Mouse (Mus musculus) heart, embryonic 13.5 days (tissue): ENCODE data around the gene Kif3b. TPM values are rescaled to one million over a fixed set of nuclear protein-coding genes. Genes with fewer than 3 reads are reported as not detected.
"Not testable (repeated sequence)": the region's sequence is repeated elsewhere in the genome, so short reads cannot be mapped to it uniquely, and the experiment has no call there.

Experiments used
- ATAC-seq: fragments of 200-750 bp; cut with Nextera tagmentation; 2 replicates; pipeline ENCODE4 v1.8.0; 2017; ENCODE audit warnings: moderate TSS enrichment; ENCODE audit not compliant: insufficient number of reproducible peaks, low FRiP score, low TSS enrichment; ENCODE audit errors: extremely low read depth
- H3K27ac ChIP-seq: fragments of 300-500 bp; sonication (generic); replicated peaks from 2 replicates; pipeline ENCODE4 v1.5.1; 2015; ENCODE audit warnings: moderate library complexity, mild to moderate bottlenecking, inconsistent platforms
- H3K27me3 ChIP-seq: fragments of 300-500 bp; sonication (generic); replicated peaks from 2 replicates; pipeline ENCODE4 v1.6.1; 2015; ENCODE audit warnings: mild to moderate bottlenecking, inconsistent platforms
- H3K36me3 ChIP-seq: fragments of 300-500 bp; sonication (generic); 2 replicates; pipeline ENCODE4 v1.6.1; 2015; ENCODE audit warnings: mild to moderate bottlenecking, inconsistent platforms
- H3K4me1 ChIP-seq: fragments of 300-500 bp; sonication (generic); 2 replicates; pipeline ENCODE4 v1.6.1; 2015; ENCODE audit warnings: inconsistent platforms
- H3K4me2 ChIP-seq: fragments of 300-500 bp; sonication (generic); 2 replicates; pipeline ENCODE4 v1.6.1; 2015; ENCODE audit warnings: inconsistent platforms, mild to moderate bottlenecking, moderate library complexity
- H3K4me3 ChIP-seq: fragments of 300-500 bp; sonication (generic); 2 replicates; pipeline ENCODE4 v1.5.1; 2015; ENCODE audit warnings: moderate library complexity, mild to moderate bottlenecking, inconsistent platforms
- H3K9ac ChIP-seq: fragments of 300-500 bp; sonication (generic); 2 replicates; pipeline ENCODE4 v1.6.1; 2015; ENCODE audit warnings: inconsistent platforms, mild to moderate bottlenecking, moderate library complexity
- H3K9me3 ChIP-seq: fragments of 300-500 bp; sonication (generic); 2 replicates; pipeline ENCODE4 v1.6.1; 2016; ENCODE audit warnings: inconsistent platforms
- WGBS: fragments of 180-500 bp; shearing (Covaris S2); methylation state at CpG from one replicate; pipeline ENCODE4 v1.1.7; 2015; ENCODE audit warnings: mixed read lengths; 5-methylcytosine and 5-hydroxymethylcytosine counted together
- polyA plus RNA-seq: library from polyadenylated mRNA; unstranded; fragments of >200 nt; fragmentation: Nextera tagmentation; extraction: Ambion mirVana; gene quantifications from 2 replicates; pipeline ENCODE4 v1.2.1, GENCODE M21; 2015

The Kif3b gene
- polyA plus RNA-seq = 4.0 and 4.8 TPM in 2 replicates

DNA sequence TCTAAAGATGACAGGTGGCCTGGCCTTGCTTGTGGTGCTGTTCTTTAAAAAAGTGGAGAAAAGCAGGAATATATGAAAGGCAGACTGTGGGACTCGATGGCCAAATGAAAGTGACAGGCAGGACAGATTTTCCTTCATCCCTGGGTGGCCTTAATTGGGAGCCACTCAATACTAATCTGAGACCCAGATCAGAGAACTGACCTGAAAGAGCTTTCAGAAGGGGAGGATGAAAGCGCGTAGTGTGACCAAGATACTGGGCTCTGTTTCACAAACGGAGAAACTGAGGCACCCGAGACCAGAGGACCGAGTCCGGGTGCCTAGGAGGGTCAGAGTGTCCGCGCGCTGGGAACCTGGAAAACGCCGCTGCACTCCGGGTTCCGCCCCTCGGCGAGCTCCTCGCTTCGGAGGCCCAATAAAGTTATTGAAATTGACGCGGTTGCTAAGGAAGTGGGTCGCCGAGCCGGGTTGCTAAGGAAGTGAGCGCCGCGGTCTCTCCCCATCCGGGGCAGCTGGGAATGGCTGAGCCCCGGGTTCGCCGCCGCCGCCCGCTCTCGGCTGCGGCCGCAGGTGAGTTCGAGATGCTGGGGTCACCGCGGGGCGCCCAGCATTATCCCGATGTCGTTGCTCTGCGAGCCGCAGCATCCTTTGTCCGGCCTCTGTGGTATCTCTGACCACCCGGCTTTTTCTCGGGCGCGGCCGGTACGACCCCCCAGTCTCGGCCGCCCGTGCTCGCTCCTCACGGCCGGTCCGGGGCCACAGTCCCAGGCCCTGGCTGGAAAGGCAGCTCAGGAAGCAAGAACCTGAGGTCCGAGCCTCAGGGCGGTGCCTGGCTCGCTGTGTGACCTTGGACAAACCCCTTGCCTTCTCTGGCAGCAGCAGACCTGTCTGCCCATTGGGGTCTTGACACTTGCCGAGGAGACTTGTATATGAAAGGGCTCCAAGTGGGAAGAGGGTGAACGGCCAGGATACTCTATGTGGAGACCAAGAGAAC, at the start of gene Kif3b:
Kif3b (plus strand) TSS at position 476 of the 991 bp plus-strand sequence.
- WGBS = under 1% methylated on average over 63 of the region's 63 CpGs
- peak within 1 kb of the TSS; percentile 86 for H3K4me3 ChIP-seq
- 0 out of 2 replicates have a peak within 1 kb of the TSS, but pooled peaks have one; percentile 2 for H3K27ac ChIP-seq
- peaks cover 26% of the 10 kb centered on the region for H3K4me1 ChIP-seq
- ATAC-seq = peak; percentile 46; the same call in 1 of the 2 replicates
- H3K36me3 ChIP-seq = 0 out of 2 replicates have a peak, but pooled peaks cover 4% of the 10 kb centered on the region
- H3K27me3 ChIP-seq = no peaks in the 10 kb centered on the region
- peak within 1 kb of the TSS; percentile 96 for H3K4me2 ChIP-seq
- no peaks in the 10 kb centered on the region for H3K9me3 ChIP-seq
- peak within 1 kb of the TSS; percentile 95 for H3K9ac ChIP-seq

GRCm38 (mm10) chr2:153242156-153242555, 49.1 kb upstream of the Kif3b start:
- WGBS = 62% methylated on average over 6 of the region's 6 CpGs
- H3K9me3 ChIP-seq = no peaks in the 10 kb centered on the region
- H3K27me3 ChIP-seq = no peaks in the 10 kb centered on the region
- H3K4me2 ChIP-seq = peak overlapping the region; percentile 95
- peaks cover 40% of the 10 kb centered on the region for H3K4me1 ChIP-seq
- ATAC-seq = no peak
- H3K36me3 ChIP-seq = peaks cover 38% of the 10 kb centered on the region
- no peak overlapping the region for H3K27ac ChIP-seq
- peak overlapping the region; percentile 98 for H3K4me3 ChIP-seq
- peak overlapping the region; percentile 99 for H3K9ac ChIP-seq

DNA sequence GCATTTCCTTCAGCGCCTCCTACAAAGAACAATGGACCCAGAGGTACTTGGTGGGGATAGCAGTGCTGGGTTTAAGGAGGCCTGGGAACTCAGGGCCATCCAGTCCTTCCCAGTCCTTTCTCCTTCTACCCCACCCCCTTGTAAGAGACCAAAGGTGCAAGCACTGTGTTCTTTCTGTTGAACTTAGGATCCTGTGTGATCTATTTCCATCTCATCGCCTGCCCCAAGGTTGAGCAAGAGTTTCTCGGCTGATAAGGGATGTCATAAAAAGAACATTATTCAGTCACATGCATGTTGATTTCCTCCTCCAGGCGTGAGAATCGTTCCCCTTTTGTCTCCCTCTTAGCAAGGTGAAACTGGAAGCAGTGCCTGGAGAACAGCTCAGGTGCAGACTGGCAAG, 41.5 kb upstream of the Kif3b start:
- H3K4me2 ChIP-seq = no peak overlapping the region
- no peaks in the 10 kb centered on the region for H3K4me1 ChIP-seq
- WGBS = 84% methylated on average over 5 of the region's 5 CpGs
- ATAC-seq = no peak
- no peak overlapping the region for H3K9ac ChIP-seq
- H3K36me3 ChIP-seq = peaks cover 83% of the 10 kb centered on the region
- H3K9me3 ChIP-seq = no peaks in the 10 kb centered on the region
- no peak overlapping the region for H3K27ac ChIP-seq
- no peak overlapping the region for H3K4me3 ChIP-seq
- no peaks in the 10 kb centered on the region for H3K27me3 ChIP-seq

GRCm38 (mm10) chr2:153256604-153257003, 34.6 kb upstream of the Kif3b start:
- H3K4me3 ChIP-seq = no peak overlapping the region
- WGBS = 74% methylated on average over 2 of the region's 2 CpGs
- H3K36me3 ChIP-seq = peaks cover 50% of the 10 kb centered on the region
- H3K27ac ChIP-seq = no peak overlapping the region
- H3K27me3 ChIP-seq = no peaks in the 10 kb centered on the region
- H3K9ac ChIP-seq = no peak overlapping the region
- no peaks in the 10 kb centered on the region for H3K9me3 ChIP-seq
- no peak for ATAC-seq
- peaks cover 26% of the 10 kb centered on the region for H3K4me1 ChIP-seq
- H3K4me2 ChIP-seq = no peak overlapping the region

- no peaks in the 10 kb centered on the region for H3K27me3 ChIP-seq
- WGBS = 49% methylated on average over 12 of the region's 12 CpGs
- H3K9ac ChIP-seq = 0 out of 2 replicates have a peak overlapping the region, but pooled peaks have one; percentile 10
- peaks cover 50% of the 10 kb centered on the region for H3K36me3 ChIP-seq
- ATAC-seq = no peak
- H3K4me2 ChIP-seq = no peak overlapping the region
- no peak overlapping the region for H3K4me3 ChIP-seq
- no peaks in the 10 kb centered on the region for H3K9me3 ChIP-seq
- no peak overlapping the region for H3K27ac ChIP-seq
- peaks cover 26% of the 10 kb centered on the region for H3K4me1 ChIP-seq
Observed at GRCm38 (mm10) chr2:153259030-153259863, 32.0 kb upstream of the Kif3b start.

- 29% methylated on average over 3 of the region's 3 CpGs for WGBS
Observed at GRCm38 (mm10) chr2:153259864-153260674, 31.1 kb upstream of the Kif3b start.

GRCm38 (mm10) chr2:153263053-153263452, 28.2 kb upstream of the Kif3b start:
- Histone ChIP-seq H3K4me3 (no peak overlapping the region), H3K36me3 (peaks cover 75% of the 10 kb centered on the region), H3K27me3 (no peaks in the 10 kb centered on the region), H3K9me3 (no peaks in the 10 kb centered on the region), H3K27ac (no peak overlapping the region), H3K4me2 (no peak overlapping the region), H3K4me1 (peaks cover 23% of the 10 kb centered on the region), H3K9ac (no peak overlapping the region)
- 80% methylated on average over 7 of the region's 7 CpGs for WGBS
- no peak for ATAC-seq

More at GRCm38 (mm10) chr2:153259864-153260674, 31.1 kb upstream of the Kif3b start:
- Histone ChIP-seq H3K4me2 (no peak overlapping the region), H3K27ac (no peak overlapping the region), H3K4me3 (no peak overlapping the region), H3K27me3 (no peaks in the 10 kb centered on the region), H3K36me3 (peaks cover 52% of the 10 kb centered on the region), H3K9me3 (no peaks in the 10 kb centered on the region), H3K9ac (no peak overlapping the region), H3K4me1 (peaks cover 26% of the 10 kb centered on the region)
- no peak for ATAC-seq

- no peak overlapping the region for H3K4me2 ChIP-seq
Observed at GRCm38 (mm10) chr2:153267331-153267730, 23.9 kb upstream of the Kif3b start.

GRCm38 (mm10) chr2:153270231-153270915, 20.8 kb upstream of the Kif3b start:
- H3K4me2 ChIP-seq, ATAC-seq, H3K9me3 ChIP-seq, H3K27ac ChIP-seq, H3K9ac ChIP-seq, H3K4me1 ChIP-seq, H3K27me3 ChIP-seq, H3K4me3 ChIP-seq: not testable (repeated sequence)
- peaks cover 21% of the 10 kb centered on the region for H3K36me3 ChIP-seq
- 52% methylated on average over 8 of the region's 8 CpGs for WGBS

More at GRCm38 (mm10) chr2:153267331-153267730, 23.9 kb upstream of the Kif3b start:
- ATAC-seq = no peak
- no peaks in the 10 kb centered on the region for H3K4me1 ChIP-seq
- H3K9ac ChIP-seq = no peak overlapping the region
- H3K27me3 ChIP-seq = no peaks in the 10 kb centered on the region
- peaks cover 49% of the 10 kb centered on the region for H3K36me3 ChIP-seq
- 67% methylated on average over 2 of the region's 2 CpGs for WGBS
- no peaks in the 10 kb centered on the region for H3K9me3 ChIP-seq
- no peak overlapping the region for H3K27ac ChIP-seq
- no peak overlapping the region for H3K4me3 ChIP-seq

DNA sequence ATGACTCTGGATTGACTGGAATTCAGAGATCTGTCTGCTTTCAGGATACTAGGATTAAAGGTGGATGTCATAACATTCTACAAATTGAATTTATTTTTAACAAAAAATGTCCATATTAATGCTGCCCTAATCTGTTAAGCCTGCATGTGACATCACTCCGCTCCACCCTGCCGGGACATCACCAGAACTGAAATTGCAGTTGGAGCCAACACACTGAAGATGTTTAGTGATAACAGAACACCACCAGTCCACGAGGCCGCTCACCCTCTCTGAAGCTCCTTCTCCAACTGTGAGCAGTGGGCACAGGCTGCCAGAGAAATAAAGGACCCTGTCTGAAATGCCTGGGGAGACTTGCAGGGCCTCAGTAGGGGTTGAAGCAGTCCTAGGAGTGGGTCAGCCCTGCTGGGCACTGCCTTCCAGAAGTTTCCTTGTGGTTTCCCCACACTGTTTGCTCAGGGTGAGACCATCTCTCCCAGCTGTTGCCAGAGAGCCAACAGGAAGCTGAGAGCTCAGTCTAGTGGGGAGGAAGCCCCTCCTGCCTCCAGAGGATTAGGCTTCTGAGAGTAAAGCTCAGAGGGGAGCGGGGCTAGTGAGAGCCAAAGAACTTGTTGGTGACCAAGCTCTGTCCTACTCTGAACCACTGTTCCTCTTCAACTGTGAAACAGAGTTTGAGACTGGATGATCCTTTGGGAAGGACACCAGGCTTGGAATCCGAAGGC, 16.9 kb upstream of the Kif3b start:
- H3K36me3 ChIP-seq, H3K27ac ChIP-seq, H3K4me1 ChIP-seq, H3K27me3 ChIP-seq, ATAC-seq, H3K9ac ChIP-seq, H3K9me3 ChIP-seq, H3K4me2 ChIP-seq, H3K4me3 ChIP-seq: not testable (repeated sequence)
- 63% methylated on average over 6 of the region's 6 CpGs for whole genome bisulfite sequencing
